Mouse (Mus musculus) midbrain, embryonic 16.5 days (tissue): ENCODE data around the gene Npb. TPM values are rescaled to one million over a fixed set of nuclear protein-coding genes. Genes with fewer than 3 reads are reported as not detected.

Experiments
- ATAC-seq: fragments of 200-750 bp; cut with Nextera tagmentation; 2 replicates; pipeline ENCODE4 v1.8.0; 2017; ENCODE audit warnings: moderate TSS enrichment
- H3K27ac ChIP-seq: fragments of 300-500 bp; sonication (generic); 2 replicates; pipeline ENCODE4 v1.5.1; 2014; ENCODE audit warnings: mild to moderate bottlenecking, low read length, mixed read lengths
- H3K27me3 ChIP-seq: fragments of 300-500 bp; sonication (generic); 2 replicates; pipeline ENCODE4 v1.6.1; 2014; ENCODE audit warnings: low read depth, low read length, mixed read lengths; ENCODE audit not compliant: control insufficient read depth, insufficient read depth
- H3K36me3 ChIP-seq: fragments of 300-500 bp; sonication (generic); 2 replicates; pipeline ENCODE4 v1.6.1; 2014; ENCODE audit warnings: mild to moderate bottlenecking, low read length, moderate library complexity, mixed read lengths; ENCODE audit not compliant: control insufficient read depth, insufficient read depth
- H3K4me1 ChIP-seq: fragments of 300-500 bp; sonication (generic); 2 replicates; pipeline ENCODE4 v1.6.1; 2014; ENCODE audit warnings: mild to moderate bottlenecking, low read length, mixed read lengths; ENCODE audit not compliant: control insufficient read depth, insufficient read depth
- H3K4me2 ChIP-seq: fragments of 300-500 bp; sonication (generic); 2 replicates; pipeline ENCODE4 v1.6.1; 2014; ENCODE audit warnings: mild to moderate bottlenecking, low read length, mixed read lengths
- H3K4me3 ChIP-seq: fragments of 300-500 bp; sonication (generic); 2 replicates; pipeline ENCODE4 v1.5.1; 2014; ENCODE audit warnings: low read depth, mild to moderate bottlenecking, low read length, moderate library complexity, mixed read lengths
- H3K9ac ChIP-seq: fragments of 300-500 bp; sonication (generic); 2 replicates; pipeline ENCODE4 v1.6.1; 2014; ENCODE audit warnings: low read depth, low read length, mixed read lengths
- H3K9me3 ChIP-seq: fragments of 300-500 bp; sonication (generic); replicated peaks from 2 replicates; pipeline ENCODE4 v1.6.1; 2014; ENCODE audit warnings: mild to moderate bottlenecking, low read length, mixed read lengths; ENCODE audit not compliant: control insufficient read depth, poor library complexity, severe bottlenecking
- WGBS: fragments of 180-500 bp; shearing (Covaris S2); extraction: QIAGEN DNeasy Blood & Tissue Kit; methylation state at CpG from one replicate; pipeline ENCODE4 v1.1.7; 2014; 5-methylcytosine and 5-hydroxymethylcytosine counted together
- polyA plus RNA-seq: library from polyadenylated mRNA; unstranded; fragments of >200 nt; fragmentation: Nextera tagmentation; extraction: Ambion mirVana; gene quantifications from 2 replicates; pipeline ENCODE4 v1.2.1, GENCODE M21; 2015

Npb gene
- polyA plus RNA-seq, 1 experiment from 2014 or later, result not detected

GRCm38 (mm10) chr11:120572417-120572751 is 35.9 kb upstream of the Npb start:
- under 1% methylated on average over 18 of the region's 24 CpGs for WGBS
- H3K9me3 ChIP-seq, result no peaks in the 10 kb centered on the region
- peak overlapping the region; percentile 77 for H3K9ac ChIP-seq
- no peak; the same call in 1 of the 2 replicates for ATAC-seq
- peak overlapping the region; percentile 87 for H3K4me2 ChIP-seq
- H3K4me3 ChIP-seq, result peak overlapping the region; percentile 91
- H3K27ac ChIP-seq, result peak overlapping the region; percentile 86
- peaks cover 22% of the 10 kb centered on the region for H3K36me3 ChIP-seq
- peaks cover 19% of the 10 kb centered on the region for H3K4me1 ChIP-seq
- no peaks in the 10 kb centered on the region for H3K27me3 ChIP-seq

GRCm38 (mm10) chr11:120572752-120573584 is 35.3 kb upstream of the Npb start, which contains the start of gene P4hb:
P4hb (minus strand) TSS chr11:120573253.
- Histone ChIP-seq H3K9ac (peak within 1 kb of the TSS; percentile 85), H3K4me3 (peak within 1 kb of the TSS; percentile 91), H3K9me3 (no peaks in the 10 kb centered on the region), H3K4me2 (peak within 1 kb of the TSS; percentile 97), H3K27me3 (no peaks in the 10 kb centered on the region), H3K27ac (peak within 1 kb of the TSS; percentile 92), H3K36me3 (peaks cover 22% of the 10 kb centered on the region), H3K4me1 (peaks cover 19% of the 10 kb centered on the region)
- WGBS, result under 1% methylated on average over 91 of the region's 94 CpGs
- peak; percentile 97 for ATAC-seq

DNA sequence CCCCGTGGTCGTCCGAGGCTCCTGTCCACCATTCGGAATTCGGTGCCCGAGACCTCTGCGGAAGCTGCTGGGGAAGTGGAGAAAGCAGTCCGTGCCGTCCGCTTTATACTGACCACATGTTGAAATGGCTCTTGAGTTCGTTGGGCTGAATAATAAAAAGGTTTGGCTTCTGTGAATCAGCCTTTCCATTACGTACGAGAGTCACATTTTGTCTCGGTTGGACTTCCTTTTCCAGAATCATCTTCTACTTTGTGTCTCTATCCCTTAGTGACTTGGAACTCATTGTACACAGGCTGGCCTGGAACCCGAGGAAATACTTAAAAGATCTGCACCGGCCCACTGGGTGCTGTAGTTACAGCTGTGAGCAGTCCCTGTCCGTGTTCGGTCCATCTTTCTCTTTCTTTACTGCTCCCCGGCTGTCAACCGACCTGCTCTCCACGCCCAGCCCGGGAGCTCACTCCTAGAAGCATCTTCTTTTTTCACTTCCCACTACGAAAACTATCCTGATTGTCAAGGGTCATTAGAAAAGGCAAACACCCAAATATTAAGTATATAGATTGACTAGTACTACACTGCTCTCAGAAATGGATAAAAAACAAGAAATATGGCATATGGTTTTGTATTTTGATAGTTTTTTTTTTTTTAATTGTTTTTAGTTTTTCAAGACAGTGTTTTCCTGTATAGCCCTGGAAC is 34.5 kb upstream of the Npb start:
- H3K27ac ChIP-seq, result peak overlapping the region; percentile 92
- H3K27me3 ChIP-seq, result no peaks in the 10 kb centered on the region
- H3K9me3 ChIP-seq, result no peaks in the 10 kb centered on the region
- under 1% methylated on average over 23 of the region's 23 CpGs for WGBS
- peaks cover 21% of the 10 kb centered on the region for H3K36me3 ChIP-seq
- peak overlapping the region; percentile 91 for H3K4me3 ChIP-seq
- H3K9ac ChIP-seq, result peak overlapping the region; percentile 85
- H3K4me2 ChIP-seq, result peak overlapping the region; percentile 97
- H3K4me1 ChIP-seq, result peaks cover 19% of the 10 kb centered on the region
- no peak; the same call in 1 of the 2 replicates for ATAC-seq

GRCm38 (mm10) chr11:120574278-120574600 is 34.0 kb upstream of the Npb start:
- Histone ChIP-seq H3K27me3 (no peaks in the 10 kb centered on the region), H3K9me3 (no peaks in the 10 kb centered on the region), H3K4me3 (peak overlapping the region; percentile 91), H3K36me3 (peaks cover 25% of the 10 kb centered on the region), H3K4me1 (peaks cover 22% of the 10 kb centered on the region), H3K4me2 (peak overlapping the region; percentile 97), H3K27ac (no peak overlapping the region), H3K9ac (peak overlapping the region; percentile 85)
- 43% methylated on average over 5 of the region's 5 CpGs for WGBS
- no peak for ATAC-seq

GRCm38 (mm10) chr11:120575046-120575445 is 33.2 kb upstream of the Npb start:
- no peaks in the 10 kb centered on the region for H3K9me3 ChIP-seq
- no peak for ATAC-seq
- H3K4me3 ChIP-seq, result no peak overlapping the region
- peaks cover 24% of the 10 kb centered on the region for H3K36me3 ChIP-seq
- H3K4me2 ChIP-seq, result no peak overlapping the region
- H3K27me3 ChIP-seq, result no peaks in the 10 kb centered on the region
- WGBS, result 89% methylated on average over 2 of the region's 2 CpGs
- no peak overlapping the region for H3K9ac ChIP-seq
- H3K4me1 ChIP-seq, result peaks cover 30% of the 10 kb centered on the region
- H3K27ac ChIP-seq, result no peak overlapping the region

DNA sequence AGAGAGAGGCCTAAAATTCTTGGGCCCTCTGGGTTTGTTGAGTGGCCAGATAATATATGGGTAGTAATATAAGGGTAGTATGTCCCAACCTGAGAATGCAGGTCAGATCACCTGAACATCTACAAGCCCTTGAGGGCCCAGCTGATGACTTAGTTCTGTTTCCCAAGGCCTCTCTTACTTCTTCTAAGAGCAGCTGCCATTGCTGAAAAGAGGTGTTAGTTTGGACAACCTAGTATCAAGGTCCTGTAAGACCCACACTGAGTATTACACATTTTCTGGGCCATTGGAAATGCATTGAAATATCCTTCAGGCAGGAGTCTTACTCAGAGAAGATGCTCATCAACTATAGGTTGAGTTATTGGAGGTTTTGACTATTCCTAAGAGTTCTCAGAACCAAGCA is 32.3 kb upstream of the Npb start:
- Histone ChIP-seq H3K27ac (no peak overlapping the region), H3K9ac (no peak overlapping the region), H3K4me1 (peaks cover 34% of the 10 kb centered on the region), H3K9me3 (no peaks in the 10 kb centered on the region), H3K4me2 (no peak overlapping the region), H3K36me3 (peaks cover 19% of the 10 kb centered on the region), H3K27me3 (no peaks in the 10 kb centered on the region), H3K4me3 (no peak overlapping the region)
- no peak for ATAC-seq

DNA sequence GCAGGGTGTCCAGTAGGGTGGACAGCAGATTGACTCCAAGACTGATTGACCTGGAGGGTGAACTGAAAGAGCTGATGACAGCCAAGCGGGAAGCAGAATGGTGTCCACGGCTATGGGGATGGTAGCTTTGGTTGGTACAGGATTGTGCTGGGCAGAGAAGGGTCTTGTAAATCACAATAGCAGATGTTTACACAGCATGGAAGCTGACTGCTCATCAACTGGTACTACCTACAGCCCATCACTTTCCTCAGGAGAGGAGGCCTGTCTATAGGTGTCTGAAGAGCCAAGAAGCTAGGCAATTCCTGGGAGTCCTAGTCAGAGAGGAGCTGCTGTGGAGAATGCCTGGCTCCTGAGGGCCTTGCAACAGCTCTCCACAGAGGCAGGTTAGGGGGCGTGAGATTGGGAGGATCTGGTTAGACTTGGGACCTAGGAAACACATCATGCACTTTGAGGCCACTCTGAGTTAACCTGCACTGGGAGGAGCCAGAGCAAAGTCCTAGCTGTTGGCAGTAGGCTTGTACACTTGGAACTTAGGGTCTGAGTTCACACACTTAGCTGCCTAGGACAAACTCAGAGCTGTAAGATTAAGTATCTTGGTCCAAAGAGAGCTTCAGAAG is 31.8 kb upstream of the Npb start:
- Histone ChIP-seq H3K4me1 (peaks cover 31% of the 10 kb centered on the region), H3K9me3 (no peaks in the 10 kb centered on the region), H3K27me3 (no peaks in the 10 kb centered on the region), H3K27ac (no peak overlapping the region), H3K4me2 (no peak overlapping the region), H3K36me3 (peaks cover 19% of the 10 kb centered on the region), H3K9ac (no peak overlapping the region), H3K4me3 (no peak overlapping the region)
- 90% methylated on average over 3 of the region's 3 CpGs for WGBS
- ATAC-seq, result no peak

- H3K27ac ChIP-seq, result no peak overlapping the region
- no peaks in the 10 kb centered on the region for H3K27me3 ChIP-seq
- H3K4me2 ChIP-seq, result no peak overlapping the region
- no peak overlapping the region for H3K9ac ChIP-seq
- peaks cover 19% of the 10 kb centered on the region for H3K36me3 ChIP-seq
- no peaks in the 10 kb centered on the region for H3K9me3 ChIP-seq
- peaks cover 31% of the 10 kb centered on the region for H3K4me1 ChIP-seq
- no peak overlapping the region for H3K4me3 ChIP-seq
- 78% methylated on average over 7 of the region's 7 CpGs for WGBS
- ATAC-seq, result no peak
Measured at GRCm38 (mm10) chr11:120577211-120578023, 30.9 kb upstream of the Npb start.
